Mouse (Mus musculus) testis, adult 2 months (tissue): ENCODE measurements at regions not wholly inside any gene's neighbourhood (a gene's known extent, or its start where the extent isn't known, plus 50 kb on each side); places are given as distances from the start of the nearest gene placed in this dataset.

Source experiments
- CTCF ChIP-seq: fragments of 200-500 bp; IDR thresholded peaks from 2 replicates; pipeline ENCODE4 v1.5.1; 2012; ENCODE audit warnings: low read depth, mild to moderate bottlenecking, inconsistent platforms, low read length, moderate library complexity; ENCODE audit not compliant: control insufficient read depth, insufficient read depth, insufficient replicate concordance
- POLR2A ChIP-seq: fragments of 200-500 bp; IDR thresholded peaks from 2 replicates; pipeline ENCODE4 v1.6.1; 2012; ENCODE audit warnings: low read depth, mild to moderate bottlenecking, inconsistent platforms, low read length, moderate library complexity; ENCODE audit not compliant: control insufficient read depth

DNA sequence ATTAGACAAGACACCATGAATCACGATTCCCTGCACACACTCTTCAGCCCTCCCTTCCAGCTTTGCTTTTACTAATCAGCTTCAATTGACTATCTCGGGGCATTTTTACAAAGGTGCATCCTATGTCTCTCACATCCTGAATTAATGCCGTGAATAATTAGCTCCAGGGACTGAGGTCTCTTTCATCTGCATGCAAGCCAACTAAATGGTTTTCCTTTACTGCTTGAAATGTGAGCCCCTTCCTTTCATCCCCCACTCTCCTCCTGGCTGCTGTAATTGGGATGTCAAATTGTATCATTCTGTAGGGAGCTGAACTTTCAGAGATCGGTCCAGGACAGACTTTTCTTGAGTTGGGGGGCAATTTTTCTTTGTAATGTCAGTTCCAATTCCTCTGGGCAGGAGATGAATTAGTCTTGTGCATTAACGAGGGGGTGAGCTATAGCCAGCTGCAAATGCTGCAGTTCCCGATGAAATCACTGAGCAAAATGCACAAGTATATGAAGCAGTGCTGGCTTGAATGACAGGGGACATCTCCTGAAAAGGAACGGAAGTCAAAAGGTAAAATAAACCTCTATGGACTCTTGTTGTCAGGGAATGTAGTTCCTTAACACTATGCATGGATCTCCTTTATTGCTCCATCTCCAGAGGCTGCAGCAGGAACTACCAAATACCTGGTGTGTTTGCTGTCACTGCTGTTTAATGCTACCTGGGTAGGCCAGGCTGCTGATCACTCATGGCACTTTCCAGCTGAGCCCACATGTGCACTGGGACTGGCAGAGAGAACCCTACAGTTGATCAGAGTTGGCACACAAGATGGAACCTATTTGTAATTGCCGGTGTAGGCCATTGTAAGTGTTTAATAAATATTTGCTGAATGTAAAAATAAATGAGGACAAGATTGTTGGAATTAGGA, 1420.2 kb upstream of the Gm7489 start:
- TF ChIP-seq CTCF (no peak), POLR2A (no peak)
